Mouse (Mus musculus) ES-Bruce4 (cell line): ENCODE data around the gene St6galnac6. TPM values are rescaled to one million over a fixed set of nuclear protein-coding genes. Genes with fewer than 3 reads are reported as not detected.

Experiments used
- H3K27ac ChIP-seq: 2 replicates; pipeline ENCODE4 v1.5.1; 2012; ENCODE audit warnings: low read length, inconsistent platforms; ENCODE audit not compliant: insufficient read depth
- H3K27me3 ChIP-seq: 2 replicates; pipeline ENCODE4 v1.6.1; 2012; ENCODE audit warnings: mild to moderate bottlenecking, low read length, inconsistent platforms; ENCODE audit not compliant: control insufficient read depth, poor library complexity, insufficient read depth, severe bottlenecking
- H3K36me3 ChIP-seq: 2 replicates; pipeline ENCODE4 v1.6.1; 2012; ENCODE audit warnings: inconsistent platforms, mild to moderate bottlenecking, low read length, moderate library complexity; ENCODE audit not compliant: control insufficient read depth, poor library complexity, insufficient read depth, severe bottlenecking
- H3K4me1 ChIP-seq: one replicate; pipeline ENCODE4 v1.8.1; 2011; ENCODE audit warnings: low read length; ENCODE audit not compliant: control insufficient read depth, insufficient read depth
- H3K4me3 ChIP-seq: 2 replicates; pipeline ENCODE4 v1.5.1; 2011; ENCODE audit warnings: low read depth, mild to moderate bottlenecking, low read length
- H3K9ac ChIP-seq: 2 replicates; pipeline ENCODE4 v1.6.1; 2012; ENCODE audit warnings: low read depth, mild to moderate bottlenecking, inconsistent platforms; ENCODE audit not compliant: poor library complexity, severe bottlenecking
- H3K9me3 ChIP-seq: replicated peaks from 2 replicates; pipeline ENCODE4 v1.6.1; 2012; ENCODE audit warnings: mild to moderate bottlenecking, low read length, inconsistent platforms; ENCODE audit not compliant: control insufficient read depth, poor library complexity, insufficient read depth, severe bottlenecking
- CTCF ChIP-seq: IDR thresholded peaks from one replicate; pipeline ENCODE4 v1.8.1; 2011; ENCODE audit warnings: low read depth, low read length
- EP300 ChIP-seq: IDR thresholded peaks from 2 replicates; pipeline ENCODE4 v1.6.1; 2011; ENCODE audit warnings: low read depth, low read length; ENCODE audit not compliant: insufficient read depth
- POLR2A ChIP-seq: IDR thresholded peaks from one replicate; pipeline ENCODE4 v1.8.1; 2011; ENCODE audit warnings: low read length; ENCODE audit not compliant: insufficient read depth
- polyA plus RNA-seq: library from polyadenylated mRNA; stranded (reverse); fragments of >200 nt; gene quantifications from 2 replicates; pipeline ENCODE4 v1.2.4, GENCODE M21; 2011; ENCODE audit warnings: low read depth; ENCODE audit not compliant: missing spikeins, insufficient read depth, insufficient read length

St6galnac6 gene
- polyA plus RNA-seq, 1 experiment, result 22.5 TPM

GRCm38 (mm10) chr2:32608141-32608777 is 8.8 kb downstream of the St6galnac6 start:
- Histone ChIP-seq H3K4me3 (peak overlapping the region; percentile 73), H3K27me3 (no peaks in the 10 kb centered on the region), H3K9ac (peak overlapping the region; percentile 73; the same call in 1 of the 2 replicates), H3K36me3 (0 out of 2 replicates have a peak, but pooled peaks cover 2% of the 10 kb centered on the region), H3K27ac (0 out of 2 replicates have a peak overlapping the region, but pooled peaks have one; percentile 7), H3K4me1 (peaks cover 7% of the 10 kb centered on the region), H3K9me3 (no peaks in the 10 kb centered on the region)
- TF ChIP-seq POLR2A, result no peak
- no peak for TF ChIP-seq CTCF
- no peak for TF ChIP-seq EP300

- Histone ChIP-seq H3K4me1 (peaks cover 7% of the 10 kb centered on the region), H3K9ac (peak overlapping the region; percentile 20; the same call in 1 of the 2 replicates), H3K27me3 (no peaks in the 10 kb centered on the region), H3K4me3 (peak overlapping the region; percentile 73), H3K36me3 (0 out of 2 replicates have a peak, but pooled peaks cover 2% of the 10 kb centered on the region), H3K27ac (0 out of 2 replicates have a peak overlapping the region, but pooled peaks have one; percentile 7), H3K9me3 (no peaks in the 10 kb centered on the region)
- TF ChIP-seq EP300, result 0 out of 2 replicates have a peak, but pooled peaks have one; percentile 24
- no peak for TF ChIP-seq POLR2A
- no peak for TF ChIP-seq CTCF
Measured at GRCm38 (mm10) chr2:32608778-32609435, 9.4 kb downstream of the St6galnac6 start.

GRCm38 (mm10) chr2:32610610-32611229 is 11.2 kb downstream of the St6galnac6 start:
- Histone ChIP-seq H3K36me3 (peaks cover 10% of the 10 kb centered on the region; the same call in 1 of the 2 replicates), H3K27ac (no peak overlapping the region), H3K4me1 (peaks cover 7% of the 10 kb centered on the region), H3K9me3 (no peaks in the 10 kb centered on the region), H3K4me3 (peak overlapping the region; percentile 22; the same call in 1 of the 2 replicates), H3K9ac (no peak overlapping the region), H3K27me3 (no peaks in the 10 kb centered on the region)
- no peak for TF ChIP-seq POLR2A
- no peak for TF ChIP-seq CTCF
- TF ChIP-seq EP300, result no peak

- Histone ChIP-seq H3K36me3 (peaks cover 11% of the 10 kb centered on the region; the same call in 1 of the 2 replicates), H3K9me3 (no peaks in the 10 kb centered on the region), H3K27ac (no peak overlapping the region), H3K9ac (no peak overlapping the region), H3K4me3 (peak overlapping the region; percentile 31), H3K27me3 (no peaks in the 10 kb centered on the region), H3K4me1 (peaks cover 7% of the 10 kb centered on the region)
- TF ChIP-seq EP300, result no peak
- no peak for TF ChIP-seq POLR2A
- TF ChIP-seq CTCF, result no peak
Measured at GRCm38 (mm10) chr2:32612274-32612673, 12.8 kb downstream of the St6galnac6 start.

GRCm38 (mm10) chr2:32617109-32617508 is 17.6 kb downstream of the St6galnac6 start:
- Histone ChIP-seq H3K9me3 (no peaks in the 10 kb centered on the region), H3K9ac (no peak overlapping the region), H3K36me3 (peaks cover 11% of the 10 kb centered on the region; the same call in 1 of the 2 replicates)

More at GRCm38 (mm10) chr2:32617109-32617508, 17.6 kb downstream of the St6galnac6 start:
- Histone ChIP-seq H3K4me1 (peaks cover 3% of the 10 kb centered on the region), H3K27me3 (no peaks in the 10 kb centered on the region), H3K27ac (no peak overlapping the region), H3K4me3 (no peak overlapping the region)
- TF ChIP-seq POLR2A (no peak), CTCF (no peak), EP300 (no peak)
